Mouse (Mus musculus): ENCODE measurements around the gene Tmem220. TPM values are rescaled to one million over a fixed set of nuclear protein-coding genes. Genes with fewer than 3 reads are reported as not detected.
"Not testable (repeated sequence)": the region's sequence is repeated elsewhere in the genome, so short reads cannot be mapped to it uniquely, and the experiment has no call there.

Gene Tmem220
- total RNA-seq, 1 experiment from 2014 or later, result 2.3 TPM

- ATAC-seq (replicated peaks; ENCODE audit: low read depth, poor library complexity, severe bottlenecking), result peak; percentile 17; the same call in 1 of the 2 replicates
Measured at GRCm38 (mm10) chr11:67017801-67018591, 7.0 kb upstream of the Tmem220 start.

- ATAC-seq (replicated peaks; ENCODE audit: low read depth, poor library complexity, severe bottlenecking), result no peak
Measured at GRCm38 (mm10) chr11:67019711-67020475, 5.1 kb upstream of the Tmem220 start.

- ATAC-seq (replicated peaks; ENCODE audit: low read depth, poor library complexity, severe bottlenecking), result peak; percentile 49
Measured at GRCm38 (mm10) chr11:67020948-67021347, 4.0 kb upstream of the Tmem220 start.

- ATAC-seq (replicated peaks; ENCODE audit: low read depth, poor library complexity, severe bottlenecking), result no peak
Measured at GRCm38 (mm10) chr11:67022354-67023115, 2.4 kb upstream of the Tmem220 start.

- not testable (repeated sequence) for ATAC-seq (replicated peaks; ENCODE audit: low read depth, poor library complexity, severe bottlenecking)
Measured at GRCm38 (mm10) chr11:67023191-67023590, 1.8 kb upstream of the Tmem220 start.

GRCm38 (mm10) chr11:67023802-67024340, 1.1 kb upstream of the Tmem220 start:
- ATAC-seq (replicated peaks; ENCODE audit: low read depth, poor library complexity, severe bottlenecking), result no peak

GRCm38 (mm10) chr11:67030904-67031602, 6.1 kb downstream of the Tmem220 start:
- peak; percentile 65 for ATAC-seq (replicated peaks; ENCODE audit: low read depth, poor library complexity, severe bottlenecking)

GRCm38 (mm10) chr11:67031603-67031915, 6.6 kb downstream of the Tmem220 start:
- ATAC-seq (replicated peaks; ENCODE audit: low read depth, poor library complexity, severe bottlenecking), result no peak

- no peak for ATAC-seq (replicated peaks; ENCODE audit: low read depth, poor library complexity, severe bottlenecking)
Measured at GRCm38 (mm10) chr11:67034775-67035485, 10.0 kb downstream of the Tmem220 start.

GRCm38 (mm10) chr11:67036229-67036628, 11.3 kb downstream of the Tmem220 start:
- no peak for ATAC-seq (replicated peaks; ENCODE audit: low read depth, poor library complexity, severe bottlenecking)

- no peak for ATAC-seq (replicated peaks; ENCODE audit: low read depth, poor library complexity, severe bottlenecking)
Measured at GRCm38 (mm10) chr11:67036892-67037291, 11.9 kb downstream of the Tmem220 start.

- no peak for ATAC-seq (replicated peaks; ENCODE audit: low read depth, poor library complexity, severe bottlenecking)
Measured at GRCm38 (mm10) chr11:67039799-67040198, 14.8 kb downstream of the Tmem220 start.

GRCm38 (mm10) chr11:67040483-67040882, 15.5 kb downstream of the Tmem220 start:
- ATAC-seq (replicated peaks; ENCODE audit: low read depth, poor library complexity, severe bottlenecking), result no peak

- no peak for ATAC-seq (replicated peaks; ENCODE audit: low read depth, poor library complexity, severe bottlenecking)
Measured at GRCm38 (mm10) chr11:67043007-67043406, 18.1 kb downstream of the Tmem220 start.

GRCm38 (mm10) chr11:67044959-67045358, 20.0 kb downstream of the Tmem220 start:
- no peak for ATAC-seq (replicated peaks; ENCODE audit: low read depth, poor library complexity, severe bottlenecking)

GRCm38 (mm10) chr11:67047199-67047598, 22.2 kb downstream of the Tmem220 start:
- peak; percentile 76 for ATAC-seq (replicated peaks; ENCODE audit: low read depth, poor library complexity, severe bottlenecking)

- no peak for ATAC-seq (replicated peaks; ENCODE audit: low read depth, poor library complexity, severe bottlenecking)
Measured at GRCm38 (mm10) chr11:67048496-67048895, 23.5 kb downstream of the Tmem220 start.

GRCm38 (mm10) chr11:67049256-67049655, 24.3 kb downstream of the Tmem220 start:
- no peak for ATAC-seq (replicated peaks; ENCODE audit: low read depth, poor library complexity, severe bottlenecking)

- ATAC-seq (replicated peaks; ENCODE audit: low read depth, poor library complexity, severe bottlenecking), result 0 out of 2 replicates have a peak, but pooled peaks have one; percentile 7
Measured at GRCm38 (mm10) chr11:67051676-67052320, 26.8 kb downstream of the Tmem220 start.
